Mouse (Mus musculus) CH12.LX (cell line): ENCODE data around the gene Edil3.

Source experiments
- CHD1 ChIP-seq: IDR thresholded peaks from 2 replicates; pipeline ENCODE4 v1.6.1; 2012; ENCODE audit warnings: low read depth, low read length, improper control_type of control experiment, inconsistent platforms
- E2F4 ChIP-seq: IDR thresholded peaks from 2 replicates; pipeline ENCODE4 v1.6.1; 2011; ENCODE audit warnings: low read depth, low read length, improper control_type of control experiment; ENCODE audit not compliant: insufficient replicate concordance
- EP300 ChIP-seq: IDR thresholded peaks from 2 replicates; pipeline ENCODE4 v1.6.1; 2011; ENCODE audit warnings: low read length, improper control_type of control experiment

GRCm38 (mm10) chr13:89334494-89334893, 513.2 kb downstream of the Edil3 start:
- TF ChIP-seq EP300 (no peak), E2F4 (no peak), CHD1 (no peak)
